16 mouse cellular contexts compared by ENCODE assay signal in genomic region chr12:98932441-98932840, GRCm38 (mm10). TPM values are rescaled to one million over a fixed set of nuclear protein-coding genes. Genes with fewer than 3 reads are reported as not detected.
"Had no signal": no experiment of that assay in that cellular context is flagged by ENCODE, and none has a peak within 500 bp of the region (broad histone marks: within the 10 kb centered on the region; RNA-seq: fewer than 3 reads in every experiment).

No protein-coding gene starts in this region.

- DNase-seq: lung, adult 18-20 months; lung, postnatal 14 days; lung, postnatal 36 days; right cerebral cortex, postnatal 14 days; thymus, adult 18-20 months; thymus, postnatal 14 days; thymus, postnatal 36 days had no signal

- H3K4me1 ChIP-seq: liver, embryonic 12.5 days; lung, embryonic 15.5 days; megakaryocyte, embryonic 14.5 days; midbrain, embryonic 15.5 days; neural tube, embryonic 12.5 days had no signal

- H3K27ac ChIP-seq: liver, embryonic 12.5 days; liver, embryonic 14.5 days; lung, embryonic 15.5 days; macrophage; midbrain, embryonic 13.5 days; midbrain, embryonic 15.5 days; neural tube, embryonic 12.5 days had no signal

- H3K4me3 ChIP-seq: liver, embryonic 12.5 days; lung, embryonic 15.5 days; megakaryocyte, embryonic 14.5 days; midbrain, embryonic 13.5 days; midbrain, embryonic 15.5 days; neural tube, embryonic 12.5 days had no signal

RNA-seq across cellular contexts. Expression of gene Ttc8, which starts 12.1 kb away (rescaled TPM):
- total RNA-seq: monocyte, adult 5-6 weeks had no signal
